Mouse (Mus musculus) lung, postnatal 0 days (tissue): ENCODE measurements around the gene Smim26.

Experiments
- CTCF ChIP-seq: IDR thresholded peaks from 2 replicates; pipeline ENCODE4 v1.5.1; 2016; ENCODE audit warnings: antibody characterized with exemption, mild to moderate bottlenecking
- EP300 ChIP-seq: IDR thresholded peaks from 2 replicates; pipeline ENCODE4 v1.6.1; 2016; ENCODE audit warnings: antibody characterized with exemption, mild to moderate bottlenecking, control low read depth

DNA sequence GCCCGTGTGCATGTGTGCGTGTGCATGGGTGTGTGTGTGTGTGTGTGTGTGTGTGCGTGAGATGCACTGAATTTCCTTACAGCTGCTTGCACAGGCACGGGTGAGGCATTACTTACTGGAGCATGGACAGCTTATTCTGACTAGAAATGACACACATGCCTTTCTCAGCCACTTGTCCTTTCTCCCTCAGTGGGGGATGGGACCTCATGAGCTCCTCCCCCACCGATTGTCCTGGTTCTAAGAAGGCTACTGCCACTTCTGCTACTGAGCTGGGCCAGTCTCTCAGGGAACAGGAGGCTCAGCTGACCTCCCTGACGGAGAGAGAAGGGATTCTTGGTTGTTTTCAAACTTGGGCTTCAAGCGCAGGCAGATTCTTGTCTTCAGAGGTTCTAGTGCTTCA lies 46.2 kb downstream of the Smim26 start:
- TF ChIP-seq CTCF, result no peak
- no peak for TF ChIP-seq EP300
